Mouse (Mus musculus) hindbrain, embryonic 16.5 days (tissue): ENCODE results near the gene Srp9. TPM values are rescaled to one million over a fixed set of nuclear protein-coding genes. Genes with fewer than 3 reads are reported as not detected.
"Not testable (repeated sequence)": the region's sequence is repeated elsewhere in the genome, so short reads cannot be mapped to it uniquely, and the experiment has no call there.

Source experiments
- ATAC-seq: fragments of 200-750 bp; cut with Nextera tagmentation; 2 replicates; pipeline ENCODE4 v1.8.0; 2017; ENCODE audit warnings: moderate TSS enrichment, moderate library complexity
- H3K27ac ChIP-seq: fragments of 300-500 bp; sonication (generic); 2 replicates; pipeline ENCODE4 v1.5.1; 2014; ENCODE audit warnings: low read depth, mild to moderate bottlenecking, control low read depth, low read length, moderate library complexity
- H3K27me3 ChIP-seq: fragments of 300-500 bp; sonication (generic); replicated peaks from 2 replicates; pipeline ENCODE4 v1.6.1; 2014; ENCODE audit warnings: low read length; ENCODE audit not compliant: control insufficient read depth, insufficient read depth
- H3K36me3 ChIP-seq: fragments of 300-500 bp; sonication (generic); 2 replicates; pipeline ENCODE4 v1.6.1; 2014; ENCODE audit warnings: mild to moderate bottlenecking, low read length, moderate library complexity, mixed read lengths; ENCODE audit not compliant: control insufficient read depth, insufficient read depth
- H3K4me1 ChIP-seq: fragments of 300-500 bp; sonication (generic); 2 replicates; pipeline ENCODE4 v1.6.1; 2014; ENCODE audit warnings: low read depth, low read length; ENCODE audit not compliant: control insufficient read depth, insufficient read depth
- H3K4me2 ChIP-seq: fragments of 300-500 bp; sonication (generic); 2 replicates; pipeline ENCODE4 v1.6.1; 2014; ENCODE audit warnings: mild to moderate bottlenecking, low read length, control low read depth, moderate library complexity
- H3K4me3 ChIP-seq: fragments of 300-500 bp; sonication (generic); 2 replicates; pipeline ENCODE4 v1.5.1; 2014; ENCODE audit warnings: mild to moderate bottlenecking, low read length, control low read depth, moderate library complexity
- H3K9ac ChIP-seq: fragments of 300-500 bp; sonication (generic); 2 replicates; pipeline ENCODE4 v1.6.1; 2014; ENCODE audit warnings: low read depth, mild to moderate bottlenecking, control low read depth, low read length, moderate library complexity
- H3K9me3 ChIP-seq: fragments of 300-500 bp; sonication (generic); 2 replicates; pipeline ENCODE4 v1.6.1; 2014; ENCODE audit warnings: mild to moderate bottlenecking, low read length, moderate library complexity; ENCODE audit not compliant: control insufficient read depth
- WGBS: fragments of 180-500 bp; shearing (Covaris S2); extraction: QIAGEN DNeasy Blood & Tissue Kit; methylation state at CpG from one replicate; pipeline ENCODE4 v1.1.7; 2014; 5-methylcytosine and 5-hydroxymethylcytosine counted together
- polyA plus RNA-seq: library from polyadenylated mRNA; unstranded; fragments of >200 nt; fragmentation: Nextera tagmentation; extraction: Ambion mirVana; gene quantifications from 2 replicates; pipeline ENCODE4 v1.2.1, GENCODE M21; 2015

Srp9 gene
- polyA plus RNA-seq, 1 experiment from 2014 or later = 134 TPM

DNA sequence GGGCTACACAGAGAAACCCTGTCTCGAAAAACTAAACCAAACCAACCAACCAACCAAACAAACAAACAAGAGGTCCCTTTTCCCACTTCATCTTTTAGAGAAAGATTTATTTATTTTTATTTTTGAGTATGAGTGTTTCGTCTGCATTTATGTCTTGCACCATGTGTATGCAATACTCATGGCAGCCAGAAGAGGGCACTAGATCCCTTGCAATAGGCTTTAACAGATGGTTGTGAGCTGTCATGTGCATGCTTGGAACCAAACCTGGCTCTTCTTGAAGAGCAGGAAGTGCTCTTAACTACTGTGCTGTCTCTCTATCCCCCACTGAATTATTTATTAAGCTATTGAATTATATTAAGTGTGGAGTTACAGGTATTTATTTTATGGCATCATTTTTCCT, 25.4 kb downstream of the Srp9 start:
- Histone ChIP-seq H3K4me3 (no peak overlapping the region), H3K9ac (no peak overlapping the region), H3K36me3 (no peaks in the 10 kb centered on the region), H3K4me2 (no peak overlapping the region), H3K4me1 (no peaks in the 10 kb centered on the region), H3K27ac (no peak overlapping the region), H3K9me3 (no peaks in the 10 kb centered on the region), H3K27me3 (no peaks in the 10 kb centered on the region)
- ATAC-seq = no peak
- 96% methylated on average over 2 of the region's 2 CpGs for whole genome bisulfite sequencing

- no peaks in the 10 kb centered on the region for H3K4me1 ChIP-seq
- no peak overlapping the region for H3K4me3 ChIP-seq
- 44% methylated on average over 4 of the region's 4 CpGs for WGBS
- H3K36me3 ChIP-seq = no peaks in the 10 kb centered on the region
- H3K27ac ChIP-seq = no peak overlapping the region
- no peak overlapping the region for H3K9ac ChIP-seq
- no peak overlapping the region for H3K4me2 ChIP-seq
- H3K27me3 ChIP-seq = no peaks in the 10 kb centered on the region
- no peak for ATAC-seq
- no peaks in the 10 kb centered on the region for H3K9me3 ChIP-seq
Measured at GRCm38 (mm10) chr1:182157734-182158133, 33.2 kb downstream of the Srp9 start.

GRCm38 (mm10) chr1:182159575-182159974, 35.0 kb downstream of the Srp9 start:
- no peak overlapping the region for H3K27ac ChIP-seq
- no peaks in the 10 kb centered on the region for H3K4me1 ChIP-seq
- no peak overlapping the region for H3K9ac ChIP-seq
- no peaks in the 10 kb centered on the region for H3K27me3 ChIP-seq
- H3K36me3 ChIP-seq = no peaks in the 10 kb centered on the region
- no peak for ATAC-seq
- 76% methylated on average over 3 of the region's 3 CpGs for WGBS
- no peak overlapping the region for H3K4me3 ChIP-seq
- H3K4me2 ChIP-seq = no peak overlapping the region
- no peaks in the 10 kb centered on the region for H3K9me3 ChIP-seq

DNA sequence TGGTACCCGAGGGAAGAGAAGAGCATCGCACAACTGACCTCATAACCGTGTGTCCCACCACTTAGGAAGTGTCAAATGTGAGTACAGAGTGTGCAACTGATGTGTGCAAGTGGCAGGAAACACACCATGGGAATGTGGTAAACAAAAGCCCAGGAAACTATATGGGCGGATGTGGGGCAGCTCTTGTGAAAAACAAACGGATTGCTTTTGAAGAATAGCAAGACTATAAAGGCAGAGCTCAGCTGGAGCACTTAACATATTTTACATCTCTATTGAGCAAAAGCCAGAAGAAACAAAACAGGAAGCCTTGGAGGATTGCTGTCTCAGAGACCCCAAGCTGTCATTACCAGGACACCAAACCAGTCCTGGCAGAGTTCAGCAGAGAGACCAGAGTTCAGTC, 38.4 kb downstream of the Srp9 start:
- Histone ChIP-seq H3K27me3 (no peaks in the 10 kb centered on the region), H3K27ac (no peak overlapping the region), H3K4me1 (no peaks in the 10 kb centered on the region), H3K4me3 (no peak overlapping the region), H3K4me2 (no peak overlapping the region), H3K36me3 (no peaks in the 10 kb centered on the region), H3K9ac (no peak overlapping the region), H3K9me3 (no peaks in the 10 kb centered on the region)
- 16% methylated on average over 5 of the region's 5 CpGs for whole genome bisulfite sequencing
- no peak for ATAC-seq

- Histone ChIP-seq H3K9me3 (no peaks in the 10 kb centered on the region), H3K27me3 (no peaks in the 10 kb centered on the region), H3K27ac (no peak within 1 kb of the TSS), H3K36me3 (no peaks in the 10 kb centered on the region), H3K4me3 (no peak within 1 kb of the TSS), H3K4me1 (no peaks in the 10 kb centered on the region), H3K4me2 (no peak within 1 kb of the TSS), H3K9ac (no peak within 1 kb of the TSS)
- WGBS = 91% methylated on average over 7 of the region's 7 CpGs
- ATAC-seq = no peak
Measured at GRCm38 (mm10) chr1:182164386-182164785, 39.8 kb downstream of the Srp9 start, which contains the start of gene Vmn1r1. TSS of gene Vmn1r1 (minus strand) at chr1:182164486.

DNA sequence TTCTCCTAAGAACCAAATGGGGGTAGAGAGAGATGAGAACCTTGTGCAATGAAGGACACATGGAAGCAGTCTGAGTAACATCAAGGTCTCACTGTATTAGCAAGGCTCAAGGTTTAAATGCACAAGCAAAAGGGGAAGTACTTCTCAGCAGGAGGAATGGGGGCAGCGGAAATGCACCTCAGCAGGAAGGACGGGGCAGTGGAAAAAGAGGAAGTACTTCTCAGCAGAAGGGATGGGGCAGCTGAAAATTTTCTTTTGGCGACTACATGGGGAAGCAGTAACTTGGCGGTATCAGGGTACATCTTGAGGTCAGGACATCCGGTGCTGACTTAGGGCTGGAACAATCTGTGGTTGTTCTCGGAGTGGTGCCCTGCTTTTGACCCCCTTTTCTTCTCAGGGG, 45.7 kb downstream of the Srp9 start:
- not testable (repeated sequence) for H3K9me3 ChIP-seq, H3K4me1 ChIP-seq, ATAC-seq, H3K27me3 ChIP-seq, H3K4me3 ChIP-seq, H3K36me3 ChIP-seq, H3K27ac ChIP-seq, H3K9ac ChIP-seq, H3K4me2 ChIP-seq
- WGBS = 90% methylated on average over 6 of the region's 6 CpGs

DNA sequence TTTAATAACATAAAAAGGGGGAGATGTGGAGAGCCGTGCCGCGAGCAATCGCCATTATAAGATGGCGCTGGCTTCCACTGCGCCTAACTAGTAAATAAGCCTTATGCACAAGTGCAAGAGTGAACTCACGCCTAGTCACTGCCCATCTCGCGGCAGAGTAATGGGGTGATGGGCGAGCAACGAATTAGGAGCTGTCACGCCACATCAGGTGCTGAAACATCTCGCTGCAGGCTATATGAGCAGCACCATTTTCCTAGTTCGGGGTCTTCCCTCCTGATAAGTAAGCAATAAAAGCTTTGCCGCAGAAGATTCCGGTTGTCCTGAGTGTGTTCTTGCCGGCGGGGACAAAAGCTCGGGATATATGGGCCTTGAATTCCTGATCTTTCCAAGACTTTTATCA, 52.4 kb downstream of the Srp9 start:
- ATAC-seq = not testable (repeated sequence)

GRCm38 (mm10) chr1:182181456-182182305, 57.1 kb downstream of the Srp9 start:
- Histone ChIP-seq H3K27me3 (no peaks in the 10 kb centered on the region), H3K9ac (no peak overlapping the region), H3K27ac (no peak overlapping the region), H3K4me3 (no peak overlapping the region), H3K9me3 (no peaks in the 10 kb centered on the region), H3K4me2 (no peak overlapping the region), H3K4me1 (no peaks in the 10 kb centered on the region), H3K36me3 (no peaks in the 10 kb centered on the region)
- ATAC-seq = no peak
- WGBS = 61% methylated on average over 5 of the region's 5 CpGs

More for the DNA sequence above, 52.4 kb downstream of the Srp9 start:
- not testable (repeated sequence) for H3K4me1 ChIP-seq, H3K36me3 ChIP-seq, H3K9me3 ChIP-seq, H3K4me2 ChIP-seq, H3K9ac ChIP-seq, H3K27ac ChIP-seq, H3K4me3 ChIP-seq, H3K27me3 ChIP-seq
- WGBS = 94% methylated on average over 19 of the region's 19 CpGs
